Mouse (Mus musculus): Measurements from ENCODE around the gene Zscan4d.
"Not testable (repeated sequence)": the region's sequence is repeated elsewhere in the genome, so short reads cannot be mapped to it uniquely, and the experiment has no call there.

The Zscan4d gene

DNA sequence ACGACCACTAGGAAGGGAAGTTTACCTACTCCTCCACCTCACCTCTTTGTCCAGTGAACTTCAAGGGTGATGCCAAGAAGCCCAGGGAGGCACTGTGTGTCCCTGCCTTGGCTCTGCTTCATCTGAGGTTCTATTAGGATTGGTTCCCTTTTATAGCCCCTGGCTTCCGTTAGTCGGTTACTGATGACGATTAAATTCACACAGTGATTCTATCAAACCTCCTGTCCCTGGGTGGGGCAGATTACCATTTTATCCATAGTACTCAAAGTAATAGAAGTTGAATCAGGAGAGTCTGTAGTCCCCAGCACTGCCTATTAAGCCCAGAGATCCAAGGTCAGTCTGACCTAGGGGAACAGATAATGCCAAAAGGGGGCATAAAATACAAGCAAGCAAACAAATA, at the start of gene Zscan4d:
TSS of gene Zscan4d (minus strand) at position 101 of the 400 bp plus-strand sequence.
- DNase-seq (ENCODE audit: low spot score): not testable (repeated sequence)

- DNase-seq (ENCODE audit: low spot score): not testable (repeated sequence)
These were observed 7.9 kb downstream of the Zscan4d start for GRCm38 (mm10) chr7:11158036-11158435.

Data from left cerebral cortex, adult 11 months (tissue).